Mouse (Mus musculus) megakaryocyte, embryonic 14.5 days (primary cell): ENCODE data around the gene Rho. TPM values are rescaled to one million over a fixed set of nuclear protein-coding genes. Genes with fewer than 3 reads are reported as not detected.
A peak's percentile ranks its signal among the peaks of the same experiment; 100 is the strongest.

Experiments
- H3K27me3 ChIP-seq: replicated peaks from 2 replicates; pipeline ENCODE3; 2012; ENCODE audit warnings: inconsistent platforms
- H3K36me3 ChIP-seq: replicated peaks from 2 replicates; pipeline ENCODE3; 2012; ENCODE audit warnings: low read length, inconsistent platforms, mixed read lengths
- H3K4me1 ChIP-seq: 2 replicates; pipeline ENCODE4 v1.6.1; 2012; ENCODE audit warnings: inconsistent platforms
- H3K4me3 ChIP-seq: replicated peaks from 2 replicates; pipeline ENCODE3; 2012; ENCODE audit warnings: moderate library complexity, mild to moderate bottlenecking, inconsistent platforms
- H3K9me3 ChIP-seq: 2 replicates; pipeline ENCODE4 v1.6.1; 2012; ENCODE audit warnings: inconsistent platforms
- FLI1 ChIP-seq: IDR thresholded peaks from 2 replicates; pipeline ENCODE4 v1.6.1; 2012; ENCODE audit warnings: low read length, inconsistent platforms, mixed read lengths
- GATA1 ChIP-seq: IDR thresholded peaks from 3 replicates; pipeline ENCODE4 v1.6.1; 2012; ENCODE audit warnings: mixed read lengths, low read length, inconsistent platforms, borderline replicate concordance
- polyA plus RNA-seq: library from polyadenylated mRNA; stranded (reverse); fragments of >175 nt; gene quantifications from 2 replicates; pipeline ENCODE4 v1.2.3, GENCODE M21; 2012; ENCODE audit warnings: low replicate concordance; ENCODE audit not compliant: insufficient read depth

Gene Rho
- not detected in 2 replicates for polyA plus RNA-seq

GRCm38 (mm10) chr6:115931639-115932038 is at the start of gene Rho:
Gene Rho, plus strand, starts transcription at chr6:115931748.
- H3K9me3 ChIP-seq = no peaks in the 10 kb centered on the region
- H3K36me3 ChIP-seq = no peaks in the 10 kb centered on the region
- TF ChIP-seq FLI1 (no peak), GATA1 (no peak)
- H3K4me3 ChIP-seq = no peak within 1 kb of the TSS
- peaks cover 94% of the 10 kb centered on the region for H3K27me3 ChIP-seq
- peaks cover 23% of the 10 kb centered on the region; the same call in 1 of the 2 replicates for H3K4me1 ChIP-seq

GRCm38 (mm10) chr6:115884018-115884417 is 47.5 kb upstream of the Rho start:
- H3K27me3 ChIP-seq = peaks cover 15% of the 10 kb centered on the region
- H3K4me3 ChIP-seq = no peak overlapping the region
- TF ChIP-seq FLI1 (no peak), GATA1 (no peak)
- H3K4me1 ChIP-seq = peaks cover 42% of the 10 kb centered on the region
- H3K36me3 ChIP-seq = peaks cover 26% of the 10 kb centered on the region
- H3K9me3 ChIP-seq = peaks cover 9% of the 10 kb centered on the region

- Histone ChIP-seq H3K27me3 (peaks cover 21% of the 10 kb centered on the region), H3K9me3 (peaks cover 9% of the 10 kb centered on the region), H3K36me3 (peaks cover 29% of the 10 kb centered on the region), H3K4me1 (peaks cover 26% of the 10 kb centered on the region), H3K4me3 (peak overlapping the region; percentile 7)
- TF ChIP-seq GATA1 (no peak), FLI1 (no peak)
Measured at GRCm38 (mm10) chr6:115886894-115887293, 44.7 kb upstream of the Rho start.

GRCm38 (mm10) chr6:115888296-115888695 is 43.3 kb upstream of the Rho start:
- Histone ChIP-seq H3K4me3 (no peak overlapping the region), H3K4me1 (peaks cover 34% of the 10 kb centered on the region), H3K36me3 (peaks cover 31% of the 10 kb centered on the region), H3K9me3 (peaks cover 9% of the 10 kb centered on the region), H3K27me3 (peaks cover 20% of the 10 kb centered on the region)
- no peak for TF ChIP-seq FLI1
- TF ChIP-seq GATA1 = no peak

- peaks cover 42% of the 10 kb centered on the region for H3K4me1 ChIP-seq
- TF ChIP-seq GATA1 = no peak
- TF ChIP-seq FLI1 = no peak
- no peak overlapping the region for H3K4me3 ChIP-seq
- H3K27me3 ChIP-seq = peaks cover 29% of the 10 kb centered on the region
- H3K36me3 ChIP-seq = peaks cover 31% of the 10 kb centered on the region
- peaks cover 9% of the 10 kb centered on the region for H3K9me3 ChIP-seq
Measured at GRCm38 (mm10) chr6:115890601-115891000, 40.9 kb upstream of the Rho start.

- peaks cover 47% of the 10 kb centered on the region for H3K4me1 ChIP-seq
- H3K4me3 ChIP-seq = no peak overlapping the region
- peaks cover 9% of the 10 kb centered on the region for H3K9me3 ChIP-seq
- peaks cover 29% of the 10 kb centered on the region for H3K27me3 ChIP-seq
- H3K36me3 ChIP-seq = peaks cover 31% of the 10 kb centered on the region
- TF ChIP-seq GATA1 (no peak), FLI1 (no peak)
Measured at GRCm38 (mm10) chr6:115891061-115891460, 40.5 kb upstream of the Rho start.

- TF ChIP-seq FLI1 = no peak
- TF ChIP-seq GATA1 = no peak
- Histone ChIP-seq H3K4me1 (peaks cover 50% of the 10 kb centered on the region), H3K27me3 (peaks cover 29% of the 10 kb centered on the region), H3K9me3 (peaks cover 9% of the 10 kb centered on the region), H3K36me3 (peaks cover 31% of the 10 kb centered on the region), H3K4me3 (no peak overlapping the region)
Measured at GRCm38 (mm10) chr6:115891497-115892061, 40.0 kb upstream of the Rho start.

GRCm38 (mm10) chr6:115892363-115892762 is 39.2 kb upstream of the Rho start:
- Histone ChIP-seq H3K36me3 (peaks cover 24% of the 10 kb centered on the region), H3K27me3 (peaks cover 29% of the 10 kb centered on the region), H3K9me3 (peaks cover 9% of the 10 kb centered on the region), H3K4me1 (peaks cover 50% of the 10 kb centered on the region), H3K4me3 (no peak overlapping the region)
- TF ChIP-seq GATA1 (no peak), FLI1 (no peak)

GRCm38 (mm10) chr6:115896346-115896745 is 35.2 kb upstream of the Rho start:
- TF ChIP-seq GATA1 = no peak
- no peak for TF ChIP-seq FLI1
- Histone ChIP-seq H3K4me1 (peaks cover 76% of the 10 kb centered on the region), H3K9me3 (no peaks in the 10 kb centered on the region), H3K36me3 (peaks cover 2% of the 10 kb centered on the region), H3K27me3 (peaks cover 20% of the 10 kb centered on the region), H3K4me3 (peak overlapping the region; percentile 44)

GRCm38 (mm10) chr6:115897117-115897516 is 34.4 kb upstream of the Rho start:
- Histone ChIP-seq H3K27me3 (peaks cover 17% of the 10 kb centered on the region), H3K4me3 (peak overlapping the region; percentile 68), H3K9me3 (no peaks in the 10 kb centered on the region), H3K4me1 (peaks cover 78% of the 10 kb centered on the region), H3K36me3 (peaks cover 2% of the 10 kb centered on the region)
- no peak for TF ChIP-seq FLI1
- no peak for TF ChIP-seq GATA1
